Mouse (Mus musculus) hindbrain, embryonic 15.5 days (tissue): Measurements from ENCODE around the gene Gprin3. TPM values are rescaled to one million over a fixed set of nuclear protein-coding genes. Genes with fewer than 3 reads are reported as not detected.

Experiments
- ATAC-seq: fragments of 200-750 bp; cut with Nextera tagmentation; 2 replicates; pipeline ENCODE4 v1.8.0; 2017; ENCODE audit warnings: low read depth, moderate number of reproducible peaks, moderate TSS enrichment; ENCODE audit not compliant: low FRiP score
- H3K27ac ChIP-seq: fragments of 300-500 bp; sonication (generic); replicated peaks from 2 replicates; pipeline ENCODE4 v1.5.1; 2015; ENCODE audit warnings: mild to moderate bottlenecking, inconsistent platforms
- H3K27me3 ChIP-seq: fragments of 300-500 bp; sonication (generic); 2 replicates; pipeline ENCODE4 v1.6.1; 2015; ENCODE audit warnings: control low read depth, inconsistent platforms
- H3K36me3 ChIP-seq: fragments of 300-500 bp; sonication (generic); 2 replicates; pipeline ENCODE4 v1.6.1; 2015; ENCODE audit warnings: control low read depth, inconsistent platforms
- H3K4me1 ChIP-seq: fragments of 300-500 bp; sonication (generic); replicated peaks from 2 replicates; pipeline ENCODE4 v1.6.1; 2015; ENCODE audit warnings: control low read depth, inconsistent platforms
- H3K4me2 ChIP-seq: fragments of 300-500 bp; sonication (generic); 2 replicates; pipeline ENCODE4 v1.6.1; 2015; ENCODE audit warnings: moderate library complexity, mild to moderate bottlenecking, inconsistent platforms
- H3K4me3 ChIP-seq: fragments of 300-500 bp; sonication (generic); 2 replicates; pipeline ENCODE4 v1.5.1; 2015; ENCODE audit warnings: mild to moderate bottlenecking, inconsistent platforms
- H3K9ac ChIP-seq: fragments of 300-500 bp; sonication (generic); 2 replicates; pipeline ENCODE4 v1.6.1; 2015; ENCODE audit warnings: inconsistent platforms
- H3K9me3 ChIP-seq: fragments of 300-500 bp; sonication (generic); 2 replicates; pipeline ENCODE4 v1.6.1; 2016; ENCODE audit warnings: control low read depth, inconsistent platforms
- WGBS: fragments of 180-500 bp; shearing (Covaris S2); methylation state at CpG from one replicate; pipeline ENCODE4 v1.1.7; 2015; 5-methylcytosine and 5-hydroxymethylcytosine counted together
- polyA plus RNA-seq: library from polyadenylated mRNA; unstranded; fragments of >200 nt; fragmentation: Nextera tagmentation; extraction: Ambion mirVana; gene quantifications from 2 replicates; pipeline ENCODE4 v1.2.1, GENCODE M21; 2015

The Gprin3 gene
- polyA plus RNA-seq: 8.5 and 10.2 TPM in 2 replicates

GRCm38 (mm10) chr6:59425824-59426533 lies at the start of gene Gprin3:
Gene Gprin3, minus strand, starts transcription at chr6:59426294.
- H3K9me3 ChIP-seq: no peaks in the 10 kb centered on the region
- peak within 1 kb of the TSS; percentile 88 for H3K27ac ChIP-seq
- peak within 1 kb of the TSS; percentile 77 for H3K9ac ChIP-seq
- ATAC-seq: peak; percentile 97
- H3K27me3 ChIP-seq: no peaks in the 10 kb centered on the region
- 7% methylated on average over 34 of the region's 34 CpGs for WGBS
- H3K36me3 ChIP-seq: no peaks in the 10 kb centered on the region
- peak within 1 kb of the TSS; percentile 68 for H3K4me3 ChIP-seq
- H3K4me1 ChIP-seq: peaks cover 11% of the 10 kb centered on the region
- peak within 1 kb of the TSS; percentile 87 for H3K4me2 ChIP-seq

- ATAC-seq: no peak
- H3K9me3 ChIP-seq: no peaks in the 10 kb centered on the region
These were observed 32.8 kb upstream of the Gprin3 start for GRCm38 (mm10) chr6:59458861-59459260.

DNA sequence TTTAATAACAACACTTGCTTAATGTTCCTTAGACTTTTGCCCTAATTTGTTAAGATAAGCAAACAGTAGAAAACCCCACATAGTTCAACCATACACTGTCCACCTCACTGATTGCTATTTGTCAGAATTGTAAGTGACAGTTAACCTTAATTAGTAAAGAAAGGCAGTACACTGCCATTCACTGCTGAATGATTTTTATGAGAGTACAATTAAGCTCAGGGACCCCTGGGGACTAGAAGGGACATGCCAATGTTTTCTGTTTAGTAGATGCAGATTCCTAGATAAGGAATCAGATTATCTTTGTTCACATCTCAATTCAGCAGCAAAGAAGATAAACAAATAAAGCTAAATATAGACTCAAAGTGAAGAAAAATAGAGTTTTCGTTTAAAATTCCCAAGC lies 30.0 kb upstream of the Gprin3 start:
- WGBS: 72% methylated on average over 1 of the region's 1 CpGs

More at GRCm38 (mm10) chr6:59458861-59459260, 32.8 kb upstream of the Gprin3 start:
- H3K4me1 ChIP-seq: no peaks in the 10 kb centered on the region
- H3K36me3 ChIP-seq: no peaks in the 10 kb centered on the region
- H3K9ac ChIP-seq: no peak overlapping the region
- no peak overlapping the region for H3K27ac ChIP-seq
- H3K4me2 ChIP-seq: no peak overlapping the region
- no peak overlapping the region for H3K4me3 ChIP-seq
- H3K27me3 ChIP-seq: no peaks in the 10 kb centered on the region

DNA sequence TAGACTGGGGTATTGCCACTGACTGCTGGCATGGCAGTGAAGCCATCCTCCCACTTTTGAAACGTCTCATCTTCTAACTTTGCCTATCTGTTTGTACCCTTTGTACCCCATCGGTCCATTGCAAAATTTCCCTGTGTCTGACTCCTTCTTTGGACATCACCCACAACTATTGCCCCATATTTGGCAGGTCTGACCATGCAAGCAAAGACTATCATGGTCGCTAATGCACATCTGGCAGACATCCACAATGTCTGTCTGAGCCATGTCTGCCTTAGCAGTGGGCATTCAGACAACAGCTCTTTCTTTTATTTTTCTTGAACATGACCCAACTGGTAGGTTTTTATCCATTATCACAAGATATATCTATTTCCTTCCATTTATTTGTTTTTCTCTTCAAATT lies 25.3 kb upstream of the Gprin3 start:
- no peak for ATAC-seq
- H3K9ac ChIP-seq: no peak overlapping the region
- H3K27ac ChIP-seq: no peak overlapping the region
- H3K4me1 ChIP-seq: no peaks in the 10 kb centered on the region
- H3K27me3 ChIP-seq: no peaks in the 10 kb centered on the region
- H3K4me2 ChIP-seq: no peak overlapping the region
- no peaks in the 10 kb centered on the region for H3K36me3 ChIP-seq
- no peak overlapping the region for H3K4me3 ChIP-seq
- 85% methylated on average over 3 of the region's 3 CpGs for WGBS
- H3K9me3 ChIP-seq: no peaks in the 10 kb centered on the region

More for the DNA sequence above, 30.0 kb upstream of the Gprin3 start:
- Histone ChIP-seq H3K4me2 (no peak overlapping the region), H3K4me3 (no peak overlapping the region), H3K9ac (no peak overlapping the region), H3K27me3 (no peaks in the 10 kb centered on the region), H3K4me1 (no peaks in the 10 kb centered on the region), H3K36me3 (no peaks in the 10 kb centered on the region), H3K9me3 (no peaks in the 10 kb centered on the region), H3K27ac (no peak overlapping the region)
- no peak for ATAC-seq

DNA sequence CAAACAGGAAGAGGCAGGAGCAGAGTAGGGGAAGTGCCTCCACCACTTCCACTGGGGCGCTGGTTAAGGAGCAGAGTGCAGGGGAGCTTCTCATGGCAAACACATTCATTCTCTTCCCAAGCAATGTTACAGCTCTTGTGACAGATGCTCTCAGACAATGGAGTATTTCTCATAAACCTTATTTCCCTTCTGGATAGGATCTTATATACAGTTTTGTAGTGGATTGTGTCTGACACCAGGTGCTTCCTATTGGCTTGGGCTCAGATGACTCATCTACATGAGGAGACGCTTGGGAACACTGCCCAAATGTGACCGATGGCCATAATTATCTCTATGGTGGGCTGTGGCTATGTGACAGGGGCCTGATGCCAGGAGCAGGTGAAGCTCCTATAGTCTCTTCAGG lies 19.0 kb upstream of the Gprin3 start:
- Histone ChIP-seq H3K9ac (no peak overlapping the region), H3K4me3 (no peak overlapping the region), H3K4me1 (no peaks in the 10 kb centered on the region), H3K27ac (no peak overlapping the region), H3K27me3 (no peaks in the 10 kb centered on the region), H3K9me3 (no peaks in the 10 kb centered on the region), H3K36me3 (no peaks in the 10 kb centered on the region), H3K4me2 (no peak overlapping the region)
- ATAC-seq: no peak
- 81% methylated on average over 3 of the region's 3 CpGs for WGBS

DNA sequence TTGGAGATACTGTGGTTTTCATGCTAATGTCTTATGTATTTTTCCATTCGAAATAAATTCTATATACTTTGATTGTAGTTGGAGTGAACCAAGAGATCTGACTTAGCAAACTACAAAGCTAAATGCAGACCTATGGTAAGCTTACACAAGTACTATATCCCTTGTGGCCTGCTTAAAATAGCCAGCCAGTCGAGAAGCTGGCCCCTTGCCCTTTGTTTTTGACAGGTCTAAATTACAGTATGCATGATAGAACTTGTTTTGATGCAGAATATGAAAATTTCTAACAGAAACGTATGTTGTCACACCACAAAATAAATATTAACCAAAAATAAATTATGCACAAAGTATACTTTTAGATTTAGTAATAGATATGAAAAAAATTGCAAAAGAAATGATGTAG lies 9.8 kb upstream of the Gprin3 start:
- Histone ChIP-seq H3K36me3 (no peaks in the 10 kb centered on the region), H3K9me3 (no peaks in the 10 kb centered on the region), H3K4me1 (no peaks in the 10 kb centered on the region), H3K9ac (no peak overlapping the region), H3K4me3 (no peak overlapping the region), H3K27ac (no peak overlapping the region), H3K4me2 (no peak overlapping the region), H3K27me3 (no peaks in the 10 kb centered on the region)
- 60% methylated on average over 3 of the region's 3 CpGs for WGBS
- ATAC-seq: no peak

DNA sequence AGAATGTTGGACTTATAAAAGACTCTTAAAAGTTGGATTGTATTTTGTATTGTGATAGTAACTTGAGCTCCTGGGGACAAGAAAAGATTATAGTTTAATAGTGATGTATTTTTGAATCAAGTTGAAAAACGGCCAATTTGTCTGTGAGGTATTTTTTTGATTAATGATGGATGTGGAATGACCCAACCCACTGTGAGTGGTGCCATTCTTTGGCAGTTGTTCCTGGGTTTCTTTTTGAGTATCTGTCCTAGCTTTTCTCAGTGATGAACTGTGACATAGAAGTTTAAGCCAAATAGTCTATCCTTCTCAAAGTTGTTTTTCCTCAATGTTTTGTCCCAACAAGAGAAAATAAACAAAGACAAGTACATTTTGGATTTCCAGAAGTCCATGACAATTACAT lies 7.0 kb upstream of the Gprin3 start:
- Histone ChIP-seq H3K4me2 (no peak overlapping the region), H3K36me3 (no peaks in the 10 kb centered on the region), H3K27ac (no peak overlapping the region), H3K9me3 (no peaks in the 10 kb centered on the region), H3K27me3 (no peaks in the 10 kb centered on the region), H3K4me1 (no peaks in the 10 kb centered on the region), H3K9ac (no peak overlapping the region), H3K4me3 (no peak overlapping the region)
- WGBS: 70% methylated on average over 1 of the region's 1 CpGs
- no peak for ATAC-seq

DNA sequence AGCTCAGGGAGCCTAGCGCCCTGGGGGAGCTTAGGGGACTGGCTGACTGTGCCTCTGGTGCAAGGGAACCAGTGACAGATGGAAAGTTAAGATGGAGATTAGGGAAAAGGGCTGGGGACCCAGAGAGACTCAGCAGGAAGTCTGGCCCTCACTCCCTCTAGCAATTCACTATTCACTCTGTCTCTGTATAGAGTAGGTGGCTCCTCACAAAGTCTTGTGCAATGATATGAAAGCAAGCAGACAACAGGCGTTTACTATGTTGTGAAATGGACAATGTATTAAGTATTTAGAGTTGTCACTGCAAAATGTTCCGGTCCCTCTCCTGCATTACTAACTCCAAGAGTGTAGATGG lies 416 bp upstream of the Gprin3 start:
- Histone ChIP-seq H3K9ac (peak overlapping the region; percentile 77), H3K27ac (peak overlapping the region; percentile 88), H3K9me3 (no peaks in the 10 kb centered on the region), H3K4me3 (peak overlapping the region; percentile 68), H3K27me3 (no peaks in the 10 kb centered on the region), H3K4me1 (peaks cover 11% of the 10 kb centered on the region), H3K4me2 (peak overlapping the region; percentile 87), H3K36me3 (no peaks in the 10 kb centered on the region)
- WGBS: 43% methylated on average over 3 of the region's 3 CpGs
- no peak for ATAC-seq

DNA sequence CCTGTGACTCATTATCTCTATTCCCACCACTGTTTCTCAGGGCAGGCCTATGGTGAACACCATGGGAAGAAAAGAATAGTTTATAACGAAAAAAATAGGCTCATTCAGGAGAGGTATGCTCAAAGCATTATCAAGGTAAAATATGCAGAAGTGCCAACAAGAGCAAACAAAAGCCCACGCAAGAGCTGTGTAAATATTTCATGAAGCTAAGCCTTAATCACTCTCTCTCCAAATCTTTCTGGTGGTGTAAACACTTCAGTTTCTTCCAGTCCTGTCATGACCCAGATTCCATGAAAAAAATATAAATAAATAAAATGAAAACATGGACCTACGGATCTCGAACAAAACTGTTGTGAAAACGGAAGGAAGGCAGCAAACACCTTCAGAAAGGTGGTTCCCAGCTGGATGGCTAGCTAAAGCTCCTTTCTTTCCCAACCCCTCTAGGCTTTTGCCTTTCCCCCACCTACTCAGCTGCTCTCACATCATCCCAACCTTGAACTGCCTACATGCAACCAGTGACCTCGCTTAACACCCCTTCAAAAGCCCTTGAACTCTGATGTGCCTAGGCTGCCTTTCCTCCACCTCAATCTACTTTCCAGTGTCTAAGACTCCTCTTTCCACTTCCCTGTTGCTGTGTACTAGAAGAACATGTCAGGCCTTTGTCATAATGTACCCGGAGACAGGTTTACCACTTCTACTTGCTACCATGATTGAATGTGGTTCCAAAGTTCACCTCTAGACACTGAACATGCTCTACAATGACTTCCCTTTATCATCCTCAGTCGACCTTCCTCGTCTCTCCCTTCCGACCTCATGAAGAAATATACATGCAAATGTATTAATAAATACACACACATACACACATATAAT lies 988 bp downstream of the Gprin3 start:
- peak overlapping the region; percentile 77; the same call in 1 of the 2 replicates for H3K9ac ChIP-seq
- peaks cover 11% of the 10 kb centered on the region for H3K4me1 ChIP-seq
- H3K36me3 ChIP-seq: no peaks in the 10 kb centered on the region
- WGBS: 75% methylated on average over 10 of the region's 10 CpGs
- peak overlapping the region; percentile 87 for H3K4me2 ChIP-seq
- peak overlapping the region; percentile 68 for H3K4me3 ChIP-seq
- no peak overlapping the region for H3K27ac ChIP-seq
- no peak for ATAC-seq
- no peaks in the 10 kb centered on the region for H3K9me3 ChIP-seq
- H3K27me3 ChIP-seq: no peaks in the 10 kb centered on the region

DNA sequence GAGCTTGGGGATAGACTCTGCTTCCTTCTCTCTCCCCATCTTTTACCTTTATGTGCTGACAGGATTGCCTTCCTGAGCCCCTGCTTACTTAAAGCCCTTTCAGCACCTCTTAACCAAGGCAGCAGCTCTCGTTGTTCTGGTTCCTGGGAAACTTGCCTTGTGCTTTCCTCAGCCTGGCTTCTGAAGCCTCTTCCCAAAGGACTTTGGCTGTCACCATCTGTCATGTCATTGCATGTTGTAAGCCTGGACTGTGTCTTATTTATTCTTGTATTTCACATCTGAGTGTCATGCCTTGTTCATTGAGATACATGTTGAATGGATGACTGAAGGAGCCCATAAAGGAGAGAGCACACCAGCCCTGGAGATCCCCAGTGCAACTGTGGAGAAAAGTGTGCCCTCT lies 2.3 kb downstream of the Gprin3 start:
- H3K27me3 ChIP-seq: no peaks in the 10 kb centered on the region
- H3K27ac ChIP-seq: no peak overlapping the region
- H3K4me3 ChIP-seq: no peak overlapping the region
- 54% methylated on average over 1 of the region's 1 CpGs for WGBS
- no peaks in the 10 kb centered on the region for H3K36me3 ChIP-seq
- H3K9me3 ChIP-seq: no peaks in the 10 kb centered on the region
- H3K4me1 ChIP-seq: peaks cover 11% of the 10 kb centered on the region
- H3K9ac ChIP-seq: no peak overlapping the region
- H3K4me2 ChIP-seq: no peak overlapping the region
- ATAC-seq: no peak

- no peak overlapping the region for H3K9ac ChIP-seq
- H3K4me3 ChIP-seq: no peak overlapping the region
- H3K36me3 ChIP-seq: no peaks in the 10 kb centered on the region
- H3K27ac ChIP-seq: no peak overlapping the region
- no peaks in the 10 kb centered on the region for H3K9me3 ChIP-seq
- H3K27me3 ChIP-seq: no peaks in the 10 kb centered on the region
- no peaks in the 10 kb centered on the region for H3K4me1 ChIP-seq
- no peak for ATAC-seq
- H3K4me2 ChIP-seq: no peak overlapping the region
- WGBS: 60% methylated on average over 3 of the region's 3 CpGs
These were observed 6.8 kb downstream of the Gprin3 start for GRCm38 (mm10) chr6:59419264-59419663.

- H3K4me3 ChIP-seq: no peak overlapping the region
- WGBS: 68% methylated on average over 2 of the region's 2 CpGs
- H3K27ac ChIP-seq: no peak overlapping the region
- ATAC-seq: no peak
- no peaks in the 10 kb centered on the region for H3K4me1 ChIP-seq
- no peaks in the 10 kb centered on the region for H3K9me3 ChIP-seq
- H3K36me3 ChIP-seq: no peaks in the 10 kb centered on the region
- no peak overlapping the region for H3K9ac ChIP-seq
- H3K4me2 ChIP-seq: no peak overlapping the region
- H3K27me3 ChIP-seq: no peaks in the 10 kb centered on the region
These were observed 7.4 kb downstream of the Gprin3 start for GRCm38 (mm10) chr6:59418659-59419058.
